Mouse (Mus musculus): ENCODE measurements around the gene Lce3b. TPM values are rescaled to one million over a fixed set of nuclear protein-coding genes. Genes with fewer than 3 reads are reported as not detected.

Lce3b gene
- not detected in 2 replicates for polyA plus RNA-seq (2014; fragmentation: Nextera tagmentation; extraction: Ambion mirVana)

- Histone ChIP-seq H3K27ac (replicated peaks in 1 of 2; ENCODE audit: control insufficient read depth in 1 of 2, insufficient read depth in 1 of 2, low read depth in 2 of 2, low read length in 2 of 2) (no peak within 1 kb of the TSS), H3K36me3 (ENCODE audit: control insufficient read depth, insufficient read depth, low read length) (no peaks in the 10 kb centered on the region), H3K27me3 (ENCODE audit: control insufficient read depth, insufficient read depth, low read length) (no peaks in the 10 kb centered on the region), H3K9me3 (ENCODE audit: control insufficient read depth, low read length) (no peaks in the 10 kb centered on the region), H3K4me1 (ENCODE audit: control insufficient read depth in 2 of 2, insufficient read depth in 2 of 2, low read length in 2 of 2) (no peaks in the 10 kb centered on the region), H3K9ac (ENCODE audit: low read length) (no peak within 1 kb of the TSS), H3K4me2 (ENCODE audit: low read length) (no peak within 1 kb of the TSS), H3K4me3 (ENCODE audit: control insufficient read depth in 1 of 2, insufficient read depth in 1 of 2, low read depth in 1 of 2, low read length in 2 of 2) (no peak within 1 kb of the TSS)
- ATAC-seq (ENCODE audit: insufficient number of reproducible peaks, insufficient read depth, low FRiP score, low read depth) = no peak
- WGBS = 60% methylated on average over 2 of the region's 2 CpGs
Measured at GRCm38 (mm10) chr3:92932679-92933078, at the start of gene Lce3b. Lce3b (plus strand) TSS chr3:92932979.

DNA sequence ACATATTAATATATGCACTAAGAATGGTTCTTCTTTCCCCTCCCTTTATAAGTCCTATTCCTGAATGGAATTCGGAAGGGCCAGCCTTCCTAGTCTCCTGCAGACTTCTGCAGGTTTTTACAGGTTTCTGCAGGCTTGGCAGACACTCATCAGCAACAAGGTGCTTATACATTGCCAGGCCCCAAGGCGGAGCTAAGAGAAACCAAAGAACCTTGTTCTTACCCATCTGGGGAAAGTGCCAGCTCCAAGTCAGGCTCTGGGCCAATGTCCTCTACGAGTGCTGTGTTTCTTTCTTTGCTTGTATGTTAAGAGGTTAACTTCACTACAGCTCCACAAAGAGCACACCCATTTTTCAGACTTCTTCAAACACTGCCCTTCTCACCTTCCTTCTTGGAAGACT, 38.7 kb upstream of the Lce3b start:
- Histone ChIP-seq H3K27ac (replicated peaks in 1 of 2; ENCODE audit: control insufficient read depth in 1 of 2, insufficient read depth in 1 of 2, low read depth in 2 of 2, low read length in 2 of 2) (no peak overlapping the region), H3K27me3 (ENCODE audit: control insufficient read depth, insufficient read depth, low read length) (no peaks in the 10 kb centered on the region), H3K36me3 (ENCODE audit: control insufficient read depth, insufficient read depth, low read length) (no peaks in the 10 kb centered on the region), H3K4me3 (ENCODE audit: control insufficient read depth in 1 of 2, insufficient read depth in 1 of 2, low read depth in 1 of 2, low read length in 2 of 2) (no peak overlapping the region), H3K4me2 (ENCODE audit: low read length) (no peak overlapping the region), H3K9me3 (ENCODE audit: control insufficient read depth, low read length) (no peaks in the 10 kb centered on the region), H3K4me1 (ENCODE audit: control insufficient read depth in 2 of 2, insufficient read depth in 2 of 2, low read length in 2 of 2) (no peaks in the 10 kb centered on the region), H3K9ac (ENCODE audit: low read length) (no peak overlapping the region)
- no peak for ATAC-seq (ENCODE audit: insufficient number of reproducible peaks, insufficient read depth, low FRiP score, low read depth)
- WGBS = 50% methylated on average over 3 of the region's 3 CpGs

- H3K36me3 ChIP-seq (ENCODE audit: control insufficient read depth, insufficient read depth, low read length) = no peaks in the 10 kb centered on the region
- no peak for ATAC-seq (ENCODE audit: insufficient number of reproducible peaks, insufficient read depth, low FRiP score, low read depth)
Measured at GRCm38 (mm10) chr3:92894489-92894888, 38.3 kb upstream of the Lce3b start.

DNA sequence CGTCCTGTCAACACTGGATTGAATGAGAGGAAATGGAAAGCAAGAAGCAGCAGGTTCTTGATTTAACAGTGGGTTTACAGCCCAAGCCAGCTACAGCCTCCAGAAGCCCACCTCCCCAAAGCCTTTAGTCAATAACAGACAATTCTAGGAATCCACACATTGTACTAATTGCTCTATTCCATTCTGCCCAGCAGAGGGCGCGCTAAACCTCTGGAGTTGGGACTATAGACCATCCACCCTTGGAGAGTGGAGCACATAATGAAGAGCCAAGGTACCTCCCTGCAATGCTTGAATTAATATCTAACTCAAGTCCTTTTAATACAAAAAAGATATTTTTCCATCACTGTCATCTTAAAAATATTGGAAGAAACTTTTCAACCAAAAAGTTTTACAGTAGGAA, 29.8 kb upstream of the Lce3b start:
- Histone ChIP-seq H3K9me3 (ENCODE audit: control insufficient read depth, low read length) (no peaks in the 10 kb centered on the region), H3K4me2 (ENCODE audit: low read length) (no peak overlapping the region), H3K27me3 (ENCODE audit: control insufficient read depth, insufficient read depth, low read length) (no peaks in the 10 kb centered on the region), H3K9ac (ENCODE audit: low read length) (no peak overlapping the region), H3K36me3 (ENCODE audit: control insufficient read depth, insufficient read depth, low read length) (no peaks in the 10 kb centered on the region), H3K4me3 (ENCODE audit: control insufficient read depth in 1 of 2, insufficient read depth in 1 of 2, low read depth in 1 of 2, low read length in 2 of 2) (no peak overlapping the region), H3K27ac (replicated peaks in 1 of 2; ENCODE audit: control insufficient read depth in 1 of 2, insufficient read depth in 1 of 2, low read depth in 2 of 2, low read length in 2 of 2) (no peak overlapping the region), H3K4me1 (ENCODE audit: control insufficient read depth in 2 of 2, insufficient read depth in 2 of 2, low read length in 2 of 2) (no peaks in the 10 kb centered on the region)
- WGBS = 22% methylated on average over 3 of the region's 3 CpGs
- ATAC-seq (ENCODE audit: insufficient number of reproducible peaks, insufficient read depth, low FRiP score, low read depth) = no peak

More at GRCm38 (mm10) chr3:92894489-92894888, 38.3 kb upstream of the Lce3b start:
- no peak overlapping the region for H3K4me2 ChIP-seq (ENCODE audit: low read length)
- H3K9me3 ChIP-seq (ENCODE audit: control insufficient read depth, low read length) = no peaks in the 10 kb centered on the region
- no peaks in the 10 kb centered on the region for H3K27me3 ChIP-seq (ENCODE audit: control insufficient read depth, insufficient read depth, low read length)
- no peak overlapping the region for H3K9ac ChIP-seq (ENCODE audit: low read length)
- H3K4me1 ChIP-seq (ENCODE audit: control insufficient read depth in 2 of 2, insufficient read depth in 2 of 2, low read length in 2 of 2) = no peaks in the 10 kb centered on the region
- 39% methylated on average over 1 of the region's 1 CpGs for WGBS
- H3K27ac ChIP-seq (replicated peaks in 1 of 2; ENCODE audit: control insufficient read depth in 1 of 2, insufficient read depth in 1 of 2, low read depth in 2 of 2, low read length in 2 of 2) = no peak overlapping the region
- H3K4me3 ChIP-seq (ENCODE audit: control insufficient read depth in 1 of 2, insufficient read depth in 1 of 2, low read depth in 1 of 2, low read length in 2 of 2) = no peak overlapping the region

- no peak overlapping the region for H3K4me2 ChIP-seq (ENCODE audit: low read length)
- H3K27me3 ChIP-seq (ENCODE audit: control insufficient read depth, insufficient read depth, low read length) = no peaks in the 10 kb centered on the region
- H3K36me3 ChIP-seq (ENCODE audit: control insufficient read depth, insufficient read depth, low read length) = no peaks in the 10 kb centered on the region
- no peak overlapping the region for H3K4me3 ChIP-seq (ENCODE audit: control insufficient read depth in 1 of 2, insufficient read depth in 1 of 2, low read depth in 1 of 2, low read length in 2 of 2)
- no peaks in the 10 kb centered on the region for H3K9me3 ChIP-seq (ENCODE audit: control insufficient read depth, low read length)
- H3K9ac ChIP-seq (ENCODE audit: low read length) = no peak overlapping the region
- no peaks in the 10 kb centered on the region for H3K4me1 ChIP-seq (ENCODE audit: control insufficient read depth in 2 of 2, insufficient read depth in 2 of 2, low read length in 2 of 2)
- 21% methylated on average over 4 of the region's 4 CpGs for WGBS
- no peak overlapping the region for H3K27ac ChIP-seq (replicated peaks in 1 of 2; ENCODE audit: control insufficient read depth in 1 of 2, insufficient read depth in 1 of 2, low read depth in 2 of 2, low read length in 2 of 2)
- ATAC-seq (ENCODE audit: insufficient number of reproducible peaks, insufficient read depth, low FRiP score, low read depth) = no peak
Measured at GRCm38 (mm10) chr3:92903640-92904039, 29.1 kb upstream of the Lce3b start.

DNA sequence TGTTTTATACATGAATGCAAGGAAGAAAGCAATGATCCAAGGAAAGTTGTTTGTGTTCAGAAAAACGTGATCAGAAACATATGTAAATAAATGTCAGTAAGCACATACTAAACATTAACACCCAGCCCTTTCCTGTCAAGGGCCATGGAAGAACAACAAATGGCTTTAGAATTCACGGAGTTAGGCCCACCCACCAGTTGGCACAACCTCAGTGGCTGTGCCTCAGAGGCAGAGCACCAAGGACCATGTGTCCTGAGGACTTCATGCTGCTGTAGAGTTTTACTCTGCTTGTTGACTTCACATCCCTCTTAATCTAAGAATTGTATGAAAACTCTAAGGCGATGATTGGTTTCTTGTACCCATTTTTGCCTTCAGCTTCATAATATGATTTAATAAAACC, 27.6 kb upstream of the Lce3b start:
- H3K4me1 ChIP-seq (ENCODE audit: control insufficient read depth in 2 of 2, insufficient read depth in 2 of 2, low read length in 2 of 2) = no peaks in the 10 kb centered on the region
- H3K9me3 ChIP-seq (ENCODE audit: control insufficient read depth, low read length) = no peaks in the 10 kb centered on the region
- no peak for ATAC-seq (ENCODE audit: insufficient number of reproducible peaks, insufficient read depth, low FRiP score, low read depth)
- no peak overlapping the region for H3K9ac ChIP-seq (ENCODE audit: low read length)
- no peaks in the 10 kb centered on the region for H3K36me3 ChIP-seq (ENCODE audit: control insufficient read depth, insufficient read depth, low read length)
- H3K4me3 ChIP-seq (ENCODE audit: control insufficient read depth in 1 of 2, insufficient read depth in 1 of 2, low read depth in 1 of 2, low read length in 2 of 2) = no peak overlapping the region
- H3K27me3 ChIP-seq (ENCODE audit: control insufficient read depth, insufficient read depth, low read length) = no peaks in the 10 kb centered on the region
- no peak overlapping the region for H3K4me2 ChIP-seq (ENCODE audit: low read length)
- no peak overlapping the region for H3K27ac ChIP-seq (replicated peaks in 1 of 2; ENCODE audit: control insufficient read depth in 1 of 2, insufficient read depth in 1 of 2, low read depth in 2 of 2, low read length in 2 of 2)
- 39% methylated on average over 3 of the region's 3 CpGs for WGBS

GRCm38 (mm10) chr3:92907571-92907970, 25.2 kb upstream of the Lce3b start:
- WGBS = 24% methylated on average over 4 of the region's 4 CpGs
- no peaks in the 10 kb centered on the region for H3K9me3 ChIP-seq (ENCODE audit: control insufficient read depth, low read length)
- ATAC-seq (ENCODE audit: insufficient number of reproducible peaks, insufficient read depth, low FRiP score, low read depth) = no peak
- no peak overlapping the region for H3K9ac ChIP-seq (ENCODE audit: low read length)
- no peak overlapping the region for H3K4me2 ChIP-seq (ENCODE audit: low read length)
- no peak overlapping the region for H3K4me3 ChIP-seq (ENCODE audit: control insufficient read depth in 1 of 2, insufficient read depth in 1 of 2, low read depth in 1 of 2, low read length in 2 of 2)
- H3K36me3 ChIP-seq (ENCODE audit: control insufficient read depth, insufficient read depth, low read length) = no peaks in the 10 kb centered on the region
- H3K27ac ChIP-seq (replicated peaks in 1 of 2; ENCODE audit: control insufficient read depth in 1 of 2, insufficient read depth in 1 of 2, low read depth in 2 of 2, low read length in 2 of 2) = no peak overlapping the region
- no peaks in the 10 kb centered on the region for H3K27me3 ChIP-seq (ENCODE audit: control insufficient read depth, insufficient read depth, low read length)
- no peaks in the 10 kb centered on the region for H3K4me1 ChIP-seq (ENCODE audit: control insufficient read depth in 2 of 2, insufficient read depth in 2 of 2, low read length in 2 of 2)

DNA sequence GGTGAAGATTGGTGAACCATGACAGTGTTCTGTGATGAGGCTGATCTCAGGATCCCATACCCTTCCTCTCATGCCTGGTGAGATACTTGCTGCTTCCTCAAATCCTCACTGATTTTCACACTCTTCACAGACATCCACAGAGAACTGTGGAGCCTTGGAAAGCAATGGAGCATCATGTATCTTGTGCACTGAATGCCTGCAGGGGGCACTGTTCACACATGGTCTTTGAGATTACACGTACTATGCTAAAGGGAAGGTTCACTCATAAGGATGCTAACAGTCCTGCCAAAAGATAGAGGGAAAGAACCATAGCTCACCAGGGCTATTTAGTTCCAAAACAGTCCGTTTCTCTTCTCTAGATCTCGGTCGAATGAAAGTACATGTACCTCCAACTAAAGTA, 12.4 kb upstream of the Lce3b start:
- H3K9me3 ChIP-seq (ENCODE audit: control insufficient read depth, low read length) = no peaks in the 10 kb centered on the region
- ATAC-seq (ENCODE audit: insufficient number of reproducible peaks, insufficient read depth, low FRiP score, low read depth) = no peak
- 49% methylated on average over 4 of the region's 4 CpGs for WGBS
- H3K4me1 ChIP-seq (ENCODE audit: control insufficient read depth in 2 of 2, insufficient read depth in 2 of 2, low read length in 2 of 2) = no peaks in the 10 kb centered on the region
- H3K4me2 ChIP-seq (ENCODE audit: low read length) = no peak overlapping the region
- no peaks in the 10 kb centered on the region for H3K36me3 ChIP-seq (ENCODE audit: control insufficient read depth, insufficient read depth, low read length)
- no peak overlapping the region for H3K9ac ChIP-seq (ENCODE audit: low read length)
- H3K27ac ChIP-seq (replicated peaks in 1 of 2; ENCODE audit: control insufficient read depth in 1 of 2, insufficient read depth in 1 of 2, low read depth in 2 of 2, low read length in 2 of 2) = no peak overlapping the region
- no peaks in the 10 kb centered on the region for H3K27me3 ChIP-seq (ENCODE audit: control insufficient read depth, insufficient read depth, low read length)
- no peak overlapping the region for H3K4me3 ChIP-seq (ENCODE audit: control insufficient read depth in 1 of 2, insufficient read depth in 1 of 2, low read depth in 1 of 2, low read length in 2 of 2)

Data from heart, embryonic 14.5 days (tissue).